Mouse (Mus musculus): ENCODE results near the gene Maml3. TPM values are rescaled to one million over a fixed set of nuclear protein-coding genes. Genes with fewer than 3 reads are reported as not detected.

Gene Maml3
- total RNA-seq, 2 experiments from 2014 or later = 7.1 TPM

DNA sequence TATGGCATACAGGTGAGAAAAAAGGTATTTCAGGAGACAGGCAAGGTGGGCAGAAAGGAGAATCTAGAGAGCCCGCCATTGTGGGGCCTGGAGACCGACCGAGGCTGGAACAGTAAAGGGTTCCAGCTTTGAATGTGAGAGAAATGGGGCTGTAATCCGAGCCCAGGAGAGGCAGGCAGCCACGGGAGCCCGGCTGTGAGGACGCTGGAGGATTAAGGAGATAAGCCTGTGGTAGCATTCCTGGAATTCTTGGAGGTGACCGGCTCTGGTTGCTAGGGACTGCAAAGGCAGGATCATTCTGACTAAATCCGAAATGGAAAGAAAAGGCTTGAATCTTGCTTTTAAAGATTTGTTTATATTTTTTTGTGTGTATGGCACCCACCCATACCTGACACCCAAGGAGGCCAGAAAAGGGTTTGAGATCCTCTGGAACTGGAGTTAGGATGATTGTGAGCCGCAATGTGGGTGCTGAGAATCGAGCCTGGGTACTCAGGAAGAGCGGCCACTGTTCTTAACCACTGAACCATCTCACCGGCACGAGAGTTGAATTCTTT, 196.4 kb downstream of the Maml3 start:
- peak; percentile 48 for DNase-seq

DNA sequence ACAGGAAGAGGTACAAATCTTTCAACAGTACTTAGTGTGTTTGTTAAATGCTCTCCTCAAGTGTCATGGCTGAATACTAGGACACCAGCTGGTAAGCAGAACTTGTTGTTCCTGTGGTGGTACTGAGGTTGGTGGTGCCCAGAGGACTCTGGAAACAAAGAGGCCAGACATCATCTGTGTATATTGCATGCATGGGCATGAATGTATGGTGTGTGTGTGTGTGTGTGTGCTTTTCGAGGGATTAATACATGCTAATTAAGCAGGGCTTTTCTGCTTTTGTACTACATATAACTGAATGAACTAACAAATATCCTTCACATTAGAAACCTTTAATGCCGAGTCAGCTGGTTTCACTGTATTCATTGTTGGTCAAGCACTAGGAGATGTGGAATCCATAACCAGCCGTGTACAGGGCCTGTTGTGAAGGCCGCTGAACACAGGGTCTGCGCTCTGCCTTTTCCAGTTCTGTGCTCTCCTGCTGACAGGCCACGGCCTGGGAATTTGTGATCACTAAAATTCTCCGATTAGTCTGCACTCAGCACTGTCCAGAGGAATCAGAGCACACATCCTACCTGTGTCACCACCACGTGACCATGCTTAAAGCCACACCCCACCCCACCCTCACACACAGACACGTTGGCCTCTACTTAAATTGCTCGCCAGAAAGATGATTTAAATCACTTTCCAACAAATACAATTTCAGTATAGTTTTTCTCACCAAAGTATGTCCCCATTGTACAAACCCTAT, 197.6 kb downstream of the Maml3 start:
- no peak for DNase-seq

DNA sequence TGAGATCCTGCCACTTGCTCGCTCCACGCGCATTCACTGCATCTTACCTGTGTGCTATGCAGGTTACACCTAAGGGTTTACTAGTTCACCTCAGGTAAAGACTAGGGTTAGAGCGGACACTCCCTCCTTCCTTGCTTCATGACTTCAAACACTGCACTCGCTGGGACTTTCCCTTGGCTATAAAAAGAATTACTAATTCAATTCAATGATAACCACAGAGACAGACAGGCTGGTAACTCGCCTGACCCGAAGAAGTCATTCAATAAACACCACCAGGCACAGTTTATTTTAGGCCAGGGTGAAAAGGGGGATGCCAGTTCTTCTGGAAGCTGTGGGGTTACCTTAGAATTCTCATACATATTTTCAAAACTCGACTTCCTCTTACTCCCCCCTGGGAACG, 199.0 kb downstream of the Maml3 start:
- no peak for DNase-seq

DNA sequence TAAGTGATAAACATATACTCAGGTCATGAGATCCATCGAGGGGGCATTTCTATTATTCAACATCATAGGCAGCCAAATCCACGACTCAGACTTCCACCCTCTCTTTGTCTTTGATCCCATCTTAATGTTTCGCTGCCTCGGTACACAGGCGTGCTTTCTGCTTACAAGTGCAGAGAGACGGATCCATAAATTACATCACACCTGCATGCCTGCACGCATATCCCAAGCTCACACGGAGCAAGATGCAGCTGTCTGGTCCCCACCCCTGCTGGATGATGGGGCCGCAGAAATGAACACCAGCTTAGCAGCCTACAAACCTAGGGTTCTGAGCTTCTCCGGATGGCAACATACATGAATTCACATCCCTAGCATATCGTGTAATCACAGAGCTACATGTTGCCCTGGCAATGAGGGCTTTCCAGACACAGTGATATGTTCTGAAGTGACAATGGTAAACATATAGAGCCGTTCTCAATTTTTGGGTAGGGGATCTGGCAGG, 200.5 kb downstream of the Maml3 start:
- DNase-seq = no peak

DNA sequence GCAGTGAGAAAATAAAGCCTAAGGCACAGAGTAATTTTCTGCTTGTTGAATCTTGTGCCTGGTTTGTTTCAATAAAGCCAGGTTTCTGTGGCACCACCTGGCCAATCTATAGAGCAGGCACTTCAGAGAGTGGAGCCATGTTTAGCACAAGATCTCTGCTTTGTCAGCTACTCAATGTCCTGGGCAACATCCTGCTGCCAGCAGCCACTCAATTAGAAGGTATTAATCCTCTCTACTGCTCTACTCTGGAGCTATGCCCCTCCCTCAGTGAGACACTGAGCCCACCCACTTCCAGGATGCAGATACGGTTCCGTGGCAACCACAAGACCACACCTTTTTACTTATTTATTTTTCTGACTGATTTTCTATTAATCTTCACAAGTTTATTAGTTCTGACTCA, 203.7 kb downstream of the Maml3 start:
- DNase-seq = no peak

DNA sequence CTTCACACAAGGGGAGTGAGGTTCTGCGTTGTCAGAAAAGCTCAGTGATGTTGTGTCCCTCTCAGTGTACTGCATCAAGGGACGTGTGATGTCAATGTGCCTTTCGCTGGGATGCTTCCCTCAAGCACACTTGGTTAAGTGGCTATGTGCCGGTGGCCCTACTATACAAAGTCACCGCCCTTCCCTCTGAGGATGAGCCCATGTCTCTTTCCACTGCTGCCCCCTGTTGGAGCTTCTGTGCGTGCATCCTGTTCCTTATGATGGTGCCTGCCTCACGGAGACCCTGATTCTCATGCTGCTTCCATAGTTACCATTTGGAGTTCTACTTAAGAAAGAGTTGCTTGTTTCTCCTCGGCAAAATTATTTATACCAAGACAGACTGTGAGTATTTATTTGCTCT, 210.4 kb downstream of the Maml3 start:
- DNase-seq = no peak

DNA sequence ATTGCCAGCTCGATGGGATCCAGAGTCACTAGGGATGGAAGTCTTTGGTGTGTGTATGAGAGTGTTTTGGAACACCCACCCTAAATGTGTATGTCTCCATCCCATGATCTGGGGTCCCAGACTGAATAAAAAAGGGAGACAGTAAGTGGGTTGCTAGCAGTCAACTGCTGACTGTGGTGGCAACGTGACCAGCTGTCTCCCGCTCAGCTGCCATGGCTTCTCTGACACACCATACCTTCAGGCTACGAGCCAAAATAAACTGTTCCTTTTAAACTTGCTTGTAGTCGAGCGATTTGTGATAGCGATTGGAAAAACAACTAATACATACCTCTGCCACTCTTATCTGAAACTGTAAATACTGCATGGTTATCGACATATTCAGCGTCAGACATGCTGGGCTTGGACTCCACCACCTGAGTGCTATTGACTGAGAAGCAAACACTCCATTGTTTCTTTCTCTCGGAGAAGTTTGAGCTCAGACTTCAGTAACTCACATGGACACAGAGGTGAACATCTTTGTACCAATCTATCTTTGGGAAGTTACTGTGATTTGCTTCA, 213.2 kb downstream of the Maml3 start:
- no peak for DNase-seq

DNA sequence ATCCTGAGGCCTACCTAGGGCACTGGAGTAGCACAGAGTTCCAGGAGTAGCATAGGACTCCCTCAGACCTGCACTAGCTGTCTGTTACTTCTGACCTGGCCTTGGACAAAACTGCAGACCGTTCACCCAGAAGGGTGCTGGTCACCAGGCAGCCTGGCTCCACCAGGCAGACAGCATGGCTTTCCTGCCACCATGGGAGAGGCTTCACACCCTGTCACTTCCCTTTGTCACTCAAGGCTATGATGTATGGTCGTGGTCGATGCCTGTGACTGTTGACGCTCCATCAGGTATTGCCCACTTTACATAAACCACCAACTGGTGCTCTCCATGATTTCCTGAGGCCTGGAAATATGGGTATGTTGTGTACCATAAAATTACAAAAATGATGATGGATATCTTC, 214.7 kb downstream of the Maml3 start:
- DNase-seq = no peak

DNA sequence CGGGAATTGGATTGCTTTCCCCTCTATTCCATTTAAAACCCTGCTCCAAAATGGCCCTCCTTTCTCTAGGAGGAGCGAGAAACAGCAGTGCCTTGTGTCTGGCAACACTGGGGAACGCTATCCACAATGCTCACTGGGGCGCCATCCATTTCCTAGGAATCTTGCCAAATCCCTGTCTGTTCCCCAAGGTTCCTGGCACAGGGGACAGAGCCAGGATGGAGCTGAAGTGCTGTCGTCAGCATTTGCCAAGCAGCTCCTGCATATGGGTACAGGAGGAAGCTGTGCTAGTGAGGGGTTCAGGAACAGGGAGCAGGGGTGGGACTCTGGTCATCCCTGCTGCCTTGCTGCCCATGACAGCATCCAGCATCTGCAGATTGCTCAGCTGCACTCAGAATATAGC, 215.1 kb downstream of the Maml3 start:
- DNase-seq = peak; percentile 62

DNA sequence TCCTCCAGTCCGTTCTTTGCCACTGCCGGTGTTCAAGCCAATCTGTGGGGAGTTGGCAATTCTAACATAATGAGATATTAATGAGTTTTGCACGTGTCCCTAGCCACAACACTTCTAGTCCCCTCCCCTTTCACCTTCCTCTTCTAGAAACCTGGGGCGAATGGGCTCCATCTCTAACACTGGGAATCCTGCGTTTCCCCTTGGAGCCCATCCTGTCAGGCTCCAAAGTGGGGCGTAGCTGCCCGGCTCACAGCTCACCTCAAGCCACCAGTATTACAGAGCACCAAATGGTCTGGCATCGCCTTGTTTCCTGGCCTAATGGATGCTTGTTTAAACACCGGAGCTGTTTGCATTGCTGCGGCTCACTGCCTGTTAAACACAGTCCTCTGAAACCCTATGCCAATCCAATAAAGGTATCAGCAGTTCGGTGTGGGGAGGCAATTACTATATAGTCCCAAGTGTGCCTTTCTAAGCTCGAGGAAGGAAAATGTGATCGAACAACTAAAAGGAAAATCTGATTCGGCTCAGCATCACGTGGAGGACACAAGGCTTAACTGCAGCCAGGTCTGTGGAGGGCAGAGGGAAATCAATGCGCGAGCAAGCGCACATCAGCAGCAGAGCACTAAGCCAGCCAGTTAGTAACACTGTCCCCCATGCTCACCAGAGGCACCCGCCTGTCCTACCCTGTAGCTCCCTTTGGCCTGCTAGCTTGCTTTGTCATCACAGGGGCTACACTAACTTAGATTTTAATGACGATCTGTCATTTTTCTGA, 216.0 kb downstream of the Maml3 start:
- DNase-seq = no peak

DNA sequence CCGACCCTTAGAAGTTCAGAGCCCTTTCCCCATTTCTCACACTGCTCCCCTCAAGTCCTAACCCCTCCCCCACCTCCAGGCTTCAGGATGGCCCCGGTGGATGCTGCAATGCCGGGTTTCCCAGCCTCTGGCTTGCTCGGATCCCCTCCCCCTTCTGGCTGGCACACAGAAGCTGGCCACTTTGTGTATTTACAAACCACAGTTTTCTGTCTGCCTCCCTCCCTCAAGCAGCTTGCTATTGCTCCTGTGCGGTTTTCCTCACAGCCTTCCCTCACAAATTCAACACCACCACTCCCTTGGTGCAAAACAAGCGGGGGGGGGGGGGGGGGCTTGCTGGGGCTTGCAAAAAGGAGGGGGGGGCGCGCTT, 216.6 kb downstream of the Maml3 start:
- no peak for DNase-seq

DNA sequence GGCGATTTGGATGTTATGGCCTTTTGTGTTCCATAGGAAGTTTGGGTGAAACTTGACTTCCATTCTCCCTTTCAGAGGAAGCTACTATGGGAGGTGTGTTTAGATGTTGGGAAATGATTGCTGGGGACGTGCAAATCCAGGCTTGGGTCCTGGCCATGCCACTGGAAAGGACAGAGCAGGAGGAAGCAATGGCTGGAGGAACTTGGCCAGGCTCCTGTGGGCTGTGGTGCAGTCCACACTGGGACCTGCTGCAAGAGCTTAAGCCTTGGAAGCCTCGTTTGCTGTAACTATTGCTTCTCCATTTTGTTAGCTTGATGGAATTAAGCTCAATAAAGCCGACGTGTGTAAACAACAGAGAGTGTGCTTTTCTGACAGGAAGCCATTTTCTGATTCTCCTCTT, 219.0 kb downstream of the Maml3 start:
- no peak for DNase-seq

DNA sequence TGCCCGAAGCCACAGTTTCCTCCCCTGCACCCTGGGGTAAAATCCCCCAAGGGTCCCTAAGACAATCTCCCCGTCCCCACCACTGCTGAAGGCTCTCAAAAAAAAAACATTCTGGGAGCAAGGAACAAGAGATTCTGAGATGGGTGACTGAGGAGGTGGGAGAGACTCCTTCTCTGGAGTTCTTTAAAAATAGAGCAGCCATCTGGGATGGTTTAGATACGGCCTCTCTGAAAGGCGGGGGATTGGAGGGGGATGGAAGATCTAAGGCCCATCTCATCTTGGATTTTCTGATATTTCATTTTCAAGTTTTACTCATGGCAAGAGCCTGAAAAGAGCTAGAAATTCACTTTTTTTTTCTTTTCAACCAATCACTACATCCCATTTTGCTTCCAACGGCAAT, 219.4 kb downstream of the Maml3 start:
- DNase-seq = no peak

DNA sequence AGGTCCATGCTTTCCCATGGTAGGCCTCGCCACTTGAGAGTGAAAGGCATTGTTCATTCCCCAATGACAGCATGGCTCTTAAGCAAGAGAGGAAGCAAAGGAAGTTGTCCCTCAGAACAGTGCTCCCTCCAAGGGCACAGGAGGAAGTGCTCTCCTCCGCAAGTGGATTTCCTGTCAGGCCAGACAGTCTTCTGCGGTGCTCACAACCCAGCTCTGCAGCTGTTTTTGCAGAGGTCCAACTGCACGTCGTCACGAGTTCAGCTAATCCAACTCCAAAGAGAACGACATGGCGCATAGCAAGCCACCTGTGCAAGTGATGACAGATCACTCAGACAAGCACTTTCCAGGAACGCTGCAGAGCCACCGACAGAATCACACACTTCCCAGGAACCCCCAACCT, 222.9 kb downstream of the Maml3 start:
- DNase-seq = peak; percentile 52

DNA sequence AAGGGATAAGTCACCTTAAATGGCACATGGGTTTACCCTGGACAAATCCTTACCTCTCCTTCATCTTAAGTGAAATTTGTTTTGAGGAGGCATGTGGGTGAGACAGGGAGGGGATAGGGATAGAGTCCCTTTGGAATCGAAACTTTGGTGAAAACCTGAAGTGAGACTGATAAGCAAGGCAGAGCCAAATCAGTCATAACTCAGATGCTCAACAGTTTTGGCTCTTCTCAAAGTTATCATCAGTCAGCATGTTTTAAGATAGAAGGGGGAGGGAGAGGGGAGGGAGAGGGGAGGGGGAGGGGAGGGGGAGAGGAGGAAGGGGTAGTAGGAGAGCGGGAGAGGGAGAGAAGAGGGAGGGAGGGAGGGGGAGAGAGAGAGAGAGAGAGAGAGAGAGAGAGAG, 223.5 kb downstream of the Maml3 start:
- no peak for DNase-seq

DNA sequence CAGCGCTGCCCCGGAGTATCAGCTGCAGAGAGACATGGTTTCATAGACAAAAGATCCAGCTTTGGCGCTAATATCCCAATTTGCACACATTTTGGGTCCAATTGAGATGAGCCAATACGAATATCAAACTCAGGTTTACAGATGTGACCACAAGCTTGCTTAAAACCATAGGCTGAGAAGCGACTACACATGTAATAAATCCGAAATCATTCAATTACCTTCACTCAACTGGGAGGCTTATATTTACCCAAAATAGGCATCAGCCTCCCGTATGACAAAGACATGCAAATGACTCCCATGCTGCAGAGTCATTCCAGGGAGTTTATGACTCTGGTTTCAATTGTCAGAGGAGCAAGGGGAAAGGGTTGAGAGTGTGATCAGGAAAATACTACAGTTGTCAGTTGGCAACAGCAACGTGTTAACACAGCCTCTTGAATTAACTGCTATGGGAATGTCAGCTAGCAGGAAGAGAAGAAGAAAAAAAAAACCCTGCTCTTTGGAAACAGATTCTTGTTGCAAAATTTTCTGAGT, 224.3 kb downstream of the Maml3 start:
- no peak for DNase-seq

DNA sequence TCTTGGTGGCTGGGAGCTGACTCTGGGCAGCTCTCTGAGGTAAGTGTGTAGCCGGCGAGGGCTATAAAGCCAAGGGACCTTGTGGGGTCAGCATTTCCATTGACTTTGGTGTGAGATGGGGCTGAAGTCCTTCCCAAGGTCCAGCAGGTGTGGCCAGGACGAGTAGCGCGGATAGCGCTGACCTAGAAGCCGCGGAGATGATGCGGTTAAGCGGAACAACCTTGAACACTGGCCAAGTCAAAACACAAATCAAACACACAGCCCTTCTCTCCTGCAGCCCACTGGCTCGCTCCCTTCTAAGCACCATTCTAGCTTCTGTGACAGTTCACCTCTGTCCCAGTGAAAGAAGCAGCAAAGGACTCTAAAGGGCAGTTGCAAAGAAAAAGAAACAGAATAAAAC, 225.7 kb downstream of the Maml3 start:
- DNase-seq = no peak

DNA sequence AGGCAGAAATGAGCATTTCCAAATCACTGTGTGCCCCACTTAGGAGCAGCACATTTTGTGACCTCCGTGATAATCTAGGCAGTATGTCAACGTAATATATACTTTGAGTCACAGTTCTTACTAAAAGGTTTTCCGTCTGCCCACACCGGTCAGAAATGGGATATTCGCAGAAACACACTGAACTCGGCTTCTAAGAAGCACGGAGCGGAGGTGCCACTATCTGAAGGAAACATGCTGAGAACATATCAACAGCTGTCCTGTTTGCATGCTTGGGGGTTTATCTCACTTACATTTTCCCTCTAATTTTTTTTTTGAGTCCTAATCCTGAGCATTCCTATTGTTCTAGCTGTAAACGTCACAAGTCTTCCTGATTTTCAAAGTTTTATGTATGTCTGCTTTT, 226.3 kb downstream of the Maml3 start:
- no peak for DNase-seq

DNA sequence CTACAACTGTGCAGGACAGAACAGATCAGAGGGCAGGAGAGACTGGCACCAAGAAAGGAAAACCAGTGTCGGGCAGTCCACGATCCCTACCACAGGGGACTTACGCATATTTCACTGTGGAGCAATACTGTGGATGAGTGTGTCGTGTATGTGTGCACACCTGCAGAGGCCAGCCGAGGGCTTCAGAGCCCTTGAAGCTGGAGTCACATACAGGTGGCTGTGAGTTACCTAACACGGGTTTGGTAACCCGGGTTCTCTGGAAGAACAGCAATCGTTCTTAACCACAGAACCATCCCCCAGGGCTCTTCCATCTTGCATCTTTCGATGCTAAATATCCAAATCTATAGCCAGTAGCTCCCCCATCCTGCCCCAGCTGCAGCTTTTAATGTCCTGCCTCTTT, 228.1 kb downstream of the Maml3 start:
- no peak for DNase-seq

DNA sequence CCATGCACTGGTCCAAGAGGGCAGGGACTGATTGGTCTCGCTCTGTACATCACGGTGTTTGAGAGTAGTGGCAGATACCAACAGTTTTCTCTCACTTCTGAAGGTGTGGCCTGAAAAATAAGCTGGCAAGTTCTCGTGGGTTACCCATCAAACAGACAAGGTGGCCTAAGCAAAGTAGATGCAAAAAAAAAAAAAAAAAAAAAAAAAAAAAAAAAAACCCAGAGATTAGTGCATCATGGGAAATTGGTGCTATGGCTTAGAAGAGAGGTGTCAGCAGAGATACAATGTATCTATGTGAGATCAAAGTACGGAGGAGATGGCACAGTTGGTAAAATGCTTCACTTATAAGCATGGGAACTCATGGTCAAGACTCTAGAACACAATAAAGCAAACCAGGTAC, 229.2 kb downstream of the Maml3 start:
- no peak for DNase-seq

DNA sequence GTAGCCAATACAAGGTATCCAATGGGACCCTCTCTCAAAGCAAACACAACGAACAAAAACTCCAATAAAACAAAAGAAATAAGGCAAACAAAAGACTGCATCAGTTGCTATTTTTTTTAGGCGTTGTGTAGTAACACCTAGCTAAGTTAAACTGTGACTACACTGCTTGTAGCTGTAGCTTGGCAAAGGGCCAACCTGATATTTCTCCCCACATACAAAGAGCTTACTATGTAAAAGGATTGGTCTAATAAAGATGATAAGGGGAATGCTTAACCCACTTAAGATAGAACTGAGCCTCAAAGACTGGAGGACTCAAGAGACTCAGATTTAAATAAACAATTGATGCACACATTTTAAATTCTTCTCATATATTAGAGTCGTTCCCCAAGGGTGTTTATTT, 230.6 kb downstream of the Maml3 start:
- no peak for DNase-seq

DNA sequence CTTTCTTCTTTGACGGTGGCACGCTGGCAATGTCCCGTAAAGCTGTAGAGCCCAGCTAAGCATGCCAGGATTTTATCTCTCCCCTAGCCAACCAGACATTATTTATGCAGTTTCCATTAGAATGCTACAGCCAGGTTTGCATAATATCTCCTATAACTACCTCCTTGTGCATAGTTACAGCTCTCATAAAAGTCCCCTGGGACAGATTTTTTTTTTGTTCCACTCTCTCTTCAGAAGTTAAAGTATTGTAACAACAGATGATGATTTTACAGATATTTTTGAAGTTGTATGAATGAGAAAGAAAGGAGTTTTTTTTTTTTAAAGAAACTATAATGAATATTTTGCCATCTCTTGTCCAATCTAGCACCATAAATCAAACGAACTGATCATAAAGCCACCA, 232.1 kb downstream of the Maml3 start:
- no peak for DNase-seq

DNA sequence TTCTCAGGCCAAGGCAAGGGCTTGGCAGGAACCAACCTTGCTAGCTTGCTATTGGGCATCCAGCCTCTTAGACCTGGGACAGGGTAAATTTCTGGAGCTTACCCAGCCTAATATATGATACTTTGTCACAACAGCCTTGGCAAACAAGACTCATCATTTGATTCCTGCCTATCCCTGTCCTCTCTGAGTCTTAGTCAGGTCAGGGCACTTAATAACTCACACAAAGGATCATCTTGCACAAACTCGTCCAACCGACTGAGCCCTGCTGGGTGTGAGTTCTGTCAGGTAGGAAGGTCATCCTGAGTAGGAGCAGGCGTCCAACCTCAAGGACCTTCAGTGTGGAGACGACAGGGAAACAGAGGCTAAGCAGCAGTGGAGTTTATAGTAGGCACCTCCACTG, 233.5 kb downstream of the Maml3 start:
- DNase-seq = no peak
